Mouse (Mus musculus) CH12.LX (cell line): ENCODE results near the gene Slc26a9.

ENCODE experiments used
- CTCF ChIP-seq, 2 experiments: IDR thresholded peaks in 1 of 2; conservative IDR thresholded peaks in 1 of 2; 2 replicates each; pipeline ENCODE4 v1.5.1; 2011 to 2012; ENCODE audit warnings: low read depth in 2 of 2, low read length in 2 of 2, improper control_type of control experiment in 1 of 2, inconsistent platforms in 1 of 2, mild to moderate bottlenecking in 1 of 2, moderate library complexity in 1 of 2
- E2F4 ChIP-seq: IDR thresholded peaks from 2 replicates; pipeline ENCODE4 v1.6.1; 2011; ENCODE audit warnings: low read depth, low read length, improper control_type of control experiment; ENCODE audit not compliant: insufficient replicate concordance
- EP300 ChIP-seq: IDR thresholded peaks from 2 replicates; pipeline ENCODE4 v1.6.1; 2011; ENCODE audit warnings: low read length, improper control_type of control experiment
- POLR2A ChIP-seq: IDR thresholded peaks from 2 replicates; pipeline ENCODE4 v1.6.1; 2011; ENCODE audit warnings: low read depth, mild to moderate bottlenecking, improper control_type of control experiment, low read length
- SMC3 ChIP-seq: IDR thresholded peaks from 2 replicates; pipeline ENCODE4 v1.6.1; 2011; ENCODE audit warnings: low read depth, low read length, improper control_type of control experiment
- USF1 ChIP-seq: IDR thresholded peaks from 2 replicates; pipeline ENCODE4 v1.6.1; 2014; ENCODE audit warnings: low read depth, mild to moderate bottlenecking, inconsistent platforms, low read length, improper control_type of control experiment
- USF2 ChIP-seq: conservative IDR thresholded peaks from 2 replicates; pipeline ENCODE4 v1.6.1; 2011; ENCODE audit warnings: low read depth, low read length, improper control_type of control experiment
- ZKSCAN1 ChIP-seq: IDR thresholded peaks from 2 replicates; pipeline ENCODE4 v1.6.1; 2012; ENCODE audit warnings: low read depth, inconsistent platforms, low read length, improper control_type of control experiment, borderline replicate concordance
- ZNF384 ChIP-seq: IDR thresholded peaks from 2 replicates; pipeline ENCODE4 v1.6.1; 2012; ENCODE audit warnings: low read depth, low read length, improper control_type of control experiment, inconsistent platforms

DNA sequence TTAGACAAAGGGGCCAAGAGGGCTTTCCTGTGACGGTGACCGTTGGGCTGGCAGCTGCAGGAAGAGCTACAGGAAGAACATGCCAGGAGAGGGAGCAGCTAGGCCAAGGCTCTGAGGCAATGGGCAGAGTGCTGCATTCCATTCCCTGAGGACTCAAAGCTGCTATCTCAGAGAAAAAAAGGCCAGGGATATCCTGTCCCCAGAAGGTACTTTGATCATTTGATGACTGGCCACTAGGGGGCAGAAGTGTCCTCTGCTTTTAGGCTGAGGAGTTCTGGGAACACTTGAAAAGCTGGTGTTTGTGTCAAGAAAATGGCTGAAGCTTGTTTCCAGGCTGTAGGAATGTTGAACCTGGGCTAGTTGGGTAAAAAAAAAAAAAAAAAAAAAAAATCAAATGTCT is 31.4 kb upstream of the Slc26a9 start:
- TF ChIP-seq USF1 (no peak), CTCF (conservative IDR thresholded peaks at IDR 0.05 in 1 of 2, IDR thresholded peaks at IDR 0.05 in 1 of 2; ENCODE audit: low read depth in 2 of 2, low read length in 2 of 2) (peak; percentile 68 to 94), ZNF384 (no peak), ZKSCAN1 (no peak), POLR2A (no peak), EP300 (no peak), USF2 (no peak), SMC3 (peak; percentile 91), E2F4 (no peak)
